Mouse (Mus musculus) megakaryocyte, adult 5-6 weeks (primary cell): ENCODE data around the gene Rabgap1l. TPM values are rescaled to one million over a fixed set of nuclear protein-coding genes. Genes with fewer than 3 reads are reported as not detected.
"Not testable (repeated sequence)": the region's sequence is repeated elsewhere in the genome, so short reads cannot be mapped to it uniquely, and the experiment has no call there.

ENCODE experiments used
- ATAC-seq: 2 replicates; pipeline ENCODE4 v1.8.0; 2016; ENCODE audit warnings: mild to moderate bottlenecking, inconsistent platforms; ENCODE audit not compliant: poor library complexity, severe bottlenecking
- total RNA-seq, 2 experiments: library from RNA; stranded (forward) in 1 of 2; stranded (reverse) in 1 of 2; fragments of 153-499, 151-499 nt in 1 of 2; fragments of 221-1000, 200-1000 nt in 1 of 2; gene quantifications; 2 replicates each; pipeline versions ENCODE4 v1.2.3 to v1.2.4; 2015 to 2017

Rabgap1l gene
- total RNA-seq, 2 experiments from 2014 or later, result 60.8 to 99.5 TPM

DNA sequence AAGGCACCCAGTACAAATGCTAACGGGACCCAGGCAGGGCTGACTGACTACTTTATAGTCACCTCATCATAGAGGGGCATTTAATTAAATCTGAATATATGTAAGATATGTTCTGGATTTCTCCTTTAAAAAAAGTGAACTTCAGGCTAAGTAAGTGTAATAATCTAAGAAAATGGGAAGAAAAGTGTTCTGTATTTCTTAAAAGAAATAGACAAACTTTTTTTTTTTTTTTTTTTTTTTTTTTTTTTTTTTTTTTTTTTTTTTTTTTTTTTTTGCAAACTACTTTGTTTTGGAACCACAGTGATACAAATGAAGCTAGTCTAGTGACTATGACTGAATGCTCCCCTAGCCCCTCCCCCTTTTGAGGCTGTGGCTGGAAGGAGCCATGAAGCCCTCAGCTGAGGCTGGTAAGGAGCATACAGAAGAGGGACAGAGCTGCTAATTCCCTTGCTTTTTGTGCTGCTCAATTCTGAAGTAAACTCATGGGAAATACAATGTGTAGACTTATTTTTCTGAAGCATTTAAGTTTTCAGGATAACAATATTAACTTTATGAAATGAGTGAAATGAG lies 273.0 kb downstream of the Rabgap1l start:
- no peak for ATAC-seq

DNA sequence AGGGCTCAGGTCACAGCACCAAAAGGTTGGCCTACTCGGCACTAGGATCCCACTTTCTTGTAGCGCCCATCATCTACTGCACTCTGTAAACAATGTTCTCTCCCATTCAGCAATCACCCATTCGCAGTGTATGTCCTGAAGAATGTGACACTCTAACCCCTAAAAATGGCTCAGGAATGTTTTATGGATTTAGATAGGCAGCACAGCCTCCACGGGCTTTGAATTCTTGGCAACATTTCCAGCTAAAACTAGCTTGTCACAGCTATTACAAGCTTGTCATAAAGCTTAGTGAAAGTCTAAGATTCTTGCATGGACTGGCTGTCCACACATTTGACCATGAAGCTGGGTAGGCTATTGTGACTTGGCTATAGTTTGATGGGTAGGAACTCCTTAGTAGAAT lies 274.5 kb downstream of the Rabgap1l start:
- no peak for ATAC-seq

DNA sequence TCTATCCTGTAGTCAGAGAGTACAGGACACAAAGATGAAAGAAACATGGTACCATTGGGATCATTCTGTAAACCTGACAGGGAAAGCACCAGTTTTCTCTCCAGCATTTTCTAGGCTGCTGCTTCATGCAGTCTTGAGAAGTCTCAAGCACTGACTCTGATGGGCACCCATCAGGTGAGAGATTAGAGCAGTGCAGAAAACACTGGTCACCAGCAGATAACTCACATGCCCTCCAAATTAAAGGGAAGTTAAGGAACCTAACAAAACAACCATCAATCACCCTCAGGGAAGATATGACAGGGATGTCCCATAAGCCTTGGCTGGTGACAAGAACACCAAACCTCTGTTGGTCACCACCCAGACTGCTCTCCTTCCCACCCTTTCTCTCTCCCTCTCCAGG lies 285.2 kb downstream of the Rabgap1l start:
- ATAC-seq, result no peak

DNA sequence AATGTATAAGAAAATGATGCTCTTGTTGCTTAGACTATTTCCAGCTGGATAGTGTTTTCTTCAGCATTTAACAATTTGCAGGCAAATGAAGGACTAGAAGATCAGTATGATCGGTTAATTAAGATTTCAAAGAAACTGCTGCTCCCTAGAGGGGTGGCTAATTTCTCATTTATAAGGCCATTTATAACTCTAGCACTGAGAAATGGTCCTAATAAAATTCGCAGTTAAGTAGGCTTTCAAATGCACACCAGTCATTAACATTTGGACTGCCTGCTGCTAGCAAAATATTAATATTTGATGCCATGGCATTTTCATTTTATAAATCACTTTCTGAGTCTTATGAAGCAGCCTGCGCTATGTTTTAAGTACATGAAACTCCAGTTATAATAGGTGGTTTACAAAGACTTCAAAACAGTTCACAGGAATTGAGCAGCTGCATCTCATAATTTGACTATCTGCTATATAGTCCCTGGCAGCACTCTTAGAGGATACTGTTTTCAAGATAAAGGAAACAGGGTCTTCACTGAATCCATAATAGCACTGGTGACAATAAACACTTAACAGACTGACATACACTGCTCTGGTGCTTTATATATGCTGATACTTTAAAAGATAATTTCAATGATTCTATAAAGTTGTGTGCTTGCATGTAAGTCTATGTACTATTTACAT lies 296.0 kb downstream of the Rabgap1l start:
- ATAC-seq, result no peak

DNA sequence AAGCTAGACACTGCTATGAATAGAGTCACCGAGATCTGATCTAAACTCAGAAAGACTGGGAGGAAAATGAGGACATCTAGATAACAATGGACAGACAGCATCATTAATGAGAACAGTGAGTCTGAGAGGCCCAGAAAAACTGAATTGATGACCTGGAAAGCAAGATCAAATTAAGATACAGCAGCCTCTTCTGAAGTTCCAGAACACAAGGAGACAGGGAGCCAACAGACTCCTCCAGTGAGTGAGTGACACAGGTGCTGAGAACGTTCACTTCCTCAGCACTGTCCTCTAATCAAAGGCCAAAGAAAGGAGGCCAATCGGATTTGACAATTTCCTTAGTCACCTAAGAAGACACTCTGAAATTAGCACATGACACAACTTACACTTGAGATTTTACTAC lies 307.3 kb downstream of the Rabgap1l start:
- no peak for ATAC-seq

DNA sequence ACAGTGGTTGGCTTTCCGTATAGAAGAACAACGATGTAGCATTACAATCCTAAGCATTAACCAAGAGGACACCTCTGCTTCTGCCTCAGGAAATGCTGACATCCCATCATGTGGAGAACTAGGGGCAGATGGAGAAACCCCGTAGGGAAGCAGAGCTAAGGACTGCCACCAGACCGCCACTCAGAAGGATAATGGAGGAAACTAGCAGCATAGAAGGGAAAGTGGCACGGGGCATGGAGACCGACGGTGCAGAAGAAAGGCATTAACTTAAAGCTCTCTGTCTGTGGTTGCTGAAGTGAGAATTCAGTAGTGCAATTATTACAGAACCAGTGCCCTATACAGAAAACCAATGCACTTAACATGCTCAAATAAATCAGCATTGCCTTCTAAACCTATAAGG lies 308.0 kb downstream of the Rabgap1l start:
- no peak for ATAC-seq

DNA sequence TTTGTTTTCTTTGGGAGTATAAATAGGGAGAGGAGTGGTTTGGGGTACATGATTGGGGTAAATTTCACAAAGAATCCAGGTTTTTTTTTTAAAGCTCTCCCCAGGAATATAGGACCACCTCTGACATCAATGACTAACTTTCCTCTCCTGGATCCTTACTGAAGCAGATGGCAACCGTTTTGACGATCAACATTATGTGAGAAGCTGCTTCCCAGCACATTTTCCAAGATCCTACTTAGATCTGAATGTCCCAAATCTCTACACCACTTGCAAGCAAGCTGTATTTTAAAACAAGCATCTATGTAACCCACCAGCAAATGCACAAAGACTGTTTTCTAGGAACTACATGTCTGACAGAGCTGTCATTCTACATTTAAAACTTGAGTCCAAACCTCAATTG lies 311.4 kb downstream of the Rabgap1l start:
- ATAC-seq, result no peak

DNA sequence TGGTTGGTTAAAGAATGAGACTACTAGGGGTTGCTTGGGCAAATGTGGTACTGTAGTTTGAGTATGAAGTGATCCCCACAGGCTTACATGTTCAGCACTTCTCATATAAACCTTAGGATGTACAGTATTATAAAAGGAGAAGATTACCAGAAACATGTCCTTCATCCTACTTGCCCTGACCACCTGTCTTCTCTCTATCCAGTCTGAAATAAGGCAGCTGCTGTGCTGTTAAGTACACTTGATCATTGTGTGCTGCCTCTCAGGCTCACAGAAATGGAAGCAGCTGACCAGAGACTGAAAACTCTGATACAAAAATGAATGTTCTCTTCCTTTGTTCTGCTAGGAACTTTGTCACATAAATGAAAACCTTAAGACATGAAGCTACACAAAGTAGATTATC lies 325.6 kb downstream of the Rabgap1l start:
- no peak for ATAC-seq

DNA sequence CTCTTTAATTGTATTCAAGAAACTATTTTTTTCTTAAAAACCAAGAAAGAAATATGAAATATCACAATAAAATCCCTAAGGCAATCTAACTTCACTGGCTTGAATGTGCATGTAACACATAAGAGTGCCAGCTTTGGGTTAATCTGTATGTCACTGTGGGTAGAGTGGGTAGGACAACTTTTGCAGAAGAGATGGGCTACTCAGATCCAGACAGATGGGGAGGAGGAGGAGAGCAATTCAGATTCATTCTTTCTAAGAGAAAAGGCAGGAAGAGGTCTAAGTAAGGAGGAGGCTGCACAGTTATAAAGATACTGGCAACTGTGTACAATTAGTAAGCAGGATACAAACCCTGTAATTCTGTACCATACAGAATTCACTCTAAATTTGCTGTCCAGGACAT lies 327.8 kb downstream of the Rabgap1l start:
- ATAC-seq, result no peak

DNA sequence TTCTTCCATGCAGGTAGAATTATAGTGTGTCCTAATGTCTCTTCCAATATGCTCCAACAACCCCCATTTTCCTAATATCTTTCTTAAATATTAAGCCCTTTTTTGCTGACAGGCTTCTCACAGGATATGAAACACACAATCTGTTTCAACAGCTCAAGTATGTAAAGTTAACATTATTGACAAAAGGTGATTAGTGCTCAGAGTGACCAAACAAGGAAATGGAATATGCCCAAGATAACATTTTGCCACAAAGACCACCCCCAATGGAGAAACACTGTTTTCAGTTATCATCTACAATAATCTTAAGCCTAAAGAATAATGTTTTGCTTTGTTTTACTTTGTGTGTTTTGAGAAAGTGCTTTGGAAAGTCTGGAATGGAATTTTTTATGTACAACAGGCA lies 328.9 kb downstream of the Rabgap1l start:
- ATAC-seq, result no peak

DNA sequence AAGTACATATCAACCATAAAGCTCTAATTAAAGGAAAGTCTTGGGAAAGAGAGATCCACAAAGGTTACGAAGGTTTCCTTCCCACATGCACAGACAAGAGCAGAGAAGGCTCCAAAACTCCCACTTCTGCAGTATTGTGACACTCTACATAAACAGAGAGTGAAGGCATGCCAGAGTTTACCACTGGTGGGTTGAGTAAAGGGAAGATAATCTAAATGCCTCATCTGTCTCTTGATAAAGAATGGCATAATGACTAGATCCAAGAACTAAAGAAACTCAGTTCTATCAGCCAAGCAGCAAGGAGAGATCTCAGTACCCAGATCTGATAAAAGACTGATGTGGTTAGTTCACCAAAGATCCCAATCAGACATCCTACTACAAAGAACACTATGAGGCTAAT lies 332.7 kb downstream of the Rabgap1l start:
- no peak for ATAC-seq

DNA sequence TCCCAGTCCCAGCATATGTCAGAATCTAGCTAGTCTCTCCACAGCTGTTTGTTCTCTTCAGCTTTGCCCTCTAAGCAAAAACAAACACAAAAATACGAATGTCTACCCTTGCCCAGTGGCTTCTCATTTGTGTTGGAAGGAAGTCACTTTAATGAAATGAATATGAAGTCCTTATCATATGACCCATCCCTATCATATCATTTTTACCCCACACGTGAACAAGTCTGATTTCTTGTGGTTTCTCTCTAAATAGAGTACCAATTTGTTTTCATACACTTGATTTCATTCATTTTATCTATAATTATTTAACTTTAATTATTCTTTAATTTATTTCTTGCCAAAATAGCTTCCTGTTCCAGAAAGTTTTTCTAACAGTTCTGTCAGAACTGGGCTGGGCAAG lies 341.3 kb downstream of the Rabgap1l start:
- no peak for ATAC-seq

DNA sequence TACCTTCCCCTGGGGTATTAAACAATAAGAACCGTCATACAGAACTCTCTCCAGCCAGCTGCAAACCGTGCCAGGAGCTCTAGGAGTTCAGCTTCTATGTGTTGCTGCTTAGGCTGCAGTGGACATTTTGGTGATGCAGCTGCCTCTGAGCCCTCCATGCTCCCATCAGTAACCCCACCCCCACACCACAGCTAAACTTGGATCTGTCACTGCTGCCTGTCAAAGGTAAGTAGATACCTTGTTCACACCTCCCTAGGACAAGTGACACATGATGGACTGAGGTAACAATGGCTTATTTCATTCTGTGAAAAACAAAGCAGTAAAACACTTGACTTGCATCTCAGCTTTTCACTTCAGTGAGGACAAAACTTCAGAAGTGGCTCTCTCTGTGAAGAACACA lies 344.3 kb downstream of the Rabgap1l start:
- no peak for ATAC-seq

DNA sequence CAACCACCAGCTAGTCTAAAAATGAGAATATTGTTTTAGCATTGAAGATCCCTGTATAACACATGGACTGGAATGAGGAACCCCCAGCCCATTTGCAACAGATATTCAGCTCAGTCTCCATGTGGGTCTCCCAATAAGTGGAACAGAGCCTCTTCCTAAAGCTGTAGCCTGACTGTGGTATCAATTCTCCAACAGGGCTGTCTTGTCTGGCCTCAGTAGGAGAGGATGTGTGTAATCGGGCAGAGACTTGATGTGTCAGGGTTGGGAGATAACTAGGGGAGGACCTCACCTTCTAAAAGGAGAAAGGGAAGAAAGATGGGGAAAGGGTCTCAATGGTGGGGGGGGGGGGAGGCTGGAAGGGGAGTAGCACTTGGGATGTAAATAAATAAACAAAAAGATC lies 346.2 kb downstream of the Rabgap1l start:
- ATAC-seq, result no peak

DNA sequence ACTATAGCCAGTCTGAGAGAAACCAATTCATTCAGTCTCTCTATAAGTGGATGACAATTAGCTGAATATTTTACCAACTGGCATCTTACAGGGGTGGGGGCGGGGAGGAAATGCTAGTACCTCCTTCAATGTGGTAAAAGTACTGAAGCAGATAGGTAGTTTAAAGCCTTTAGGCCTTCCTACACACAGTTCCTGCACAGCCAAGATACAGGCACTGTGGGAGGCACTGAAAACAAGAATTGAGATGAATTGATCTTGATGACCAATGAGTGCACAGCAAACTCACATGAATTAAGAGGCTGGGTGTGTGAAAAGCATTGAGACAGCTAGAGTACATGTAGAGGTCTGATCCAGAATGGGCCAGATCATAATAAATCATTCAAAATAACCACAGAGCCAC lies 349.5 kb downstream of the Rabgap1l start:
- ATAC-seq, result no peak

DNA sequence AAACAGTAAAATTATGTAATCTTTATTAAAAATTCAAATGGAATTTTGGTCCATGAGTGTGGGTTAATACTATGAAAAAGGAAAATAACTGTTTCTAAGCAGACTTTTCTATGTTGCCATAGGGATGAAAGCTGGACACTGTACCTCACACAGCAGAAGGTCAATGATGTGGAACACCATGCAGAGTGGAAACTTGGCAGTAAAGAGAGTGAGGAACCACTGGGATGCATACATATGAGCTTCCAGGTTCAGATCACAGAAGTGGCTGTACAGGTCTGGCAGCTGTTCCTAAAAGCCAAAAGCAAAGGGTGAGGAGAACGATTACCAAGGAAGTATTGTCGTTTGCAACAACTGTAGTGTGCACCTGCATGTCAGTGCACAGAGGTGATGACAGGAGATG lies 351.3 kb downstream of the Rabgap1l start:
- ATAC-seq, result 0 out of 2 replicates have a peak, but pooled peaks have one; percentile 3

DNA sequence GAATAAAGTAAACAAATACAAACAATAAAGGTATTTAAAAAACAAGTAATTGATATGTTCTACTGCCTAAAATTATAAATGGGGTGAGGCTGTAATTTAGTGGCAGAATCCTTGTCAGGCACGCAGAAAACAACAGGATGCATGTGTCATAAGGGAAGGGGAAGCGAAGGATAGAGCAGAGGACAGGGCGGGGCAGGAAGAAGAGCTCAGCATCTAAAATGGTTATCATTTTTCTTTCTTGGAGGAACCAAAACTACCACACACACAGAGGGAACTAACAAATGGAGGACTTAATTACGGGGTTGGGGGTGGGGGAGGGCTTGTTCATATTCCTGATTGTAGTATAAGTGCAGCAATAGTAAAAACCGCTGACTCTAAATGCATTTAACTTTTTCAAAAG lies 351.9 kb downstream of the Rabgap1l start:
- peak; percentile 98 for ATAC-seq

DNA sequence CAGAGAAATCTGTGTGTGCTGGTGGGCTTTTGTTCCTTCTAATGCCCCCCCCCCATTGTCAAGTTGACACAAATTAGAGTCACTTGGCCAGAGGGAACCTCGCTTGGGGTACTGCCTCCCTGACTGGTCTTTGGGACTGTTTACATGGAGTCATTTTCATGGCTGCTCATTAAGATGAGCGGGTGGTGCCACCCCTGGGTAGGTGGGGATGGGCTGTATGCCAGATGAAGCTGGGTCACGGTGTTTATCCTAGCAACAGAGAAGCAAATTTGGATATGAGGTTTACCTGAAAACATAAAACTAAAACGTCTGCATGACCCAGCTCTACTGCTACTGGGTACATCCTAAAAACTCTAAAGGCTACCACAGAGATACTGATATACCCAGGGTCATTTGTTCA lies 354.2 kb downstream of the Rabgap1l start:
- ATAC-seq, result no peak

DNA sequence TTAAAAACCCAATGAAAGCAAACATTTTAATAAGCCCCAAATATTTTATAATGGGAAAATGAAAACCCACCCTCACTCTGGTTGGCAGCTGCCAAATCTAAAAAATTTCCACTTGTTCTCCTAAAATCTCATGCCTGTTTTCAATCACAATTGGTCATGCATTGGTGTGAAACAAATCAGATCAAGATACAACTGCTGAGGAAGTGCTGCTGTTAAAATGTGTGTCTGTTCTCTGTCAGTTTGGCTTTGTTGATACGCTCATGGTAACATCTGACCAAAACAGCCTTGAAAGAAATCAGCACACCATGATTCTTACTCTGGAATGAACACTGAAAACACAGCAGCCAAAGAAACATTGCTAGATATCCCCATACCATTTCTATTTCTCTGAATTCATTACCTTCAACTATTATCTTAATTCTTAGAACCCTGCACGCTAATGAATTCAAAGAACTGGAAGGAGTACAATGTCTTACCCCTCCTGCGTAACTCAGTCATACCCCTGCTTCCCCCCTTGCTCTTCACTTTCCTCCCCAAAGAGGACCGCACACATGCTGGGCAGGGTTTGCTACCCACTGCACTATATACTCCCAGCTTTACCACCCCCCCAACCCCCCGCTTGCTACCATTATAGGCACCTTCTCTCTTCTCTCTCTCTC lies 375.7 kb downstream of the Rabgap1l start:
- ATAC-seq, result no peak

DNA sequence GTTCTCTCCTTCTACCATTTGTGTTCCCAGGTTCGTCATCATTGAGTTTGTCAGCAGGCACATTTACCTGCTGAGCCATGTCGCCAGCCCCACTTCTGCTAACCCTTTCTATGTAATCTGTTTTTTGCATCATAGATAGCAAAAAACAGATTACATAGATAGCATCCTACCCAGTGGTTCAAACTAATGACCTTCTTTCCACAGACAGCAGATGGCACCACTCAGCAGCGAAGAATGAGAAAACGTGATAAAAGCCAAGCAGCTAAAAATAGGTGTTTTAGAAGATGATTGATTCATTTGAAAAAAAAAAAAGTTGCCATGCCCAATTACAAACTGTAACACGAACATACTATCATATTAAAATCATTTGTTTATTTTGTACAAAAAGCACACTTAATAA lies 382.2 kb downstream of the Rabgap1l start:
- ATAC-seq, result no peak

DNA sequence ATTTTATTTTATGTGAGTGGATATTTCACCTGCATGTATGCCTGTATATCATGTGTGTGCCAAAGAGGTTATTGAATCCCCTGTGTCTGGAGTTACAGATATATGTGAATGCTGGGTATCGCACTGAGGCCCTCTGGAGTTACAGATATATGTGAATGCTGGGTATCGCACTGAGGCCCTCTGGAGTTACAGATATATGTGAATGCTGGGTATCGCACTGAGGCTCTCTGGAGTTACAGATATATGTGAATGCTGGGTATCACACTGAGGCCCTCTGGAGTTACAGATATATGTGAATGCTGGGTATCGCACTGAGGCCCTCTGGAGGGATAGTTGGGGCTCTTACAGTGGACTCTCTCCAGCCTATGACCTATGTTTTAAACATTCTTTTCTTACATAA lies 383.3 kb downstream of the Rabgap1l start:
- not testable (repeated sequence) for ATAC-seq

DNA sequence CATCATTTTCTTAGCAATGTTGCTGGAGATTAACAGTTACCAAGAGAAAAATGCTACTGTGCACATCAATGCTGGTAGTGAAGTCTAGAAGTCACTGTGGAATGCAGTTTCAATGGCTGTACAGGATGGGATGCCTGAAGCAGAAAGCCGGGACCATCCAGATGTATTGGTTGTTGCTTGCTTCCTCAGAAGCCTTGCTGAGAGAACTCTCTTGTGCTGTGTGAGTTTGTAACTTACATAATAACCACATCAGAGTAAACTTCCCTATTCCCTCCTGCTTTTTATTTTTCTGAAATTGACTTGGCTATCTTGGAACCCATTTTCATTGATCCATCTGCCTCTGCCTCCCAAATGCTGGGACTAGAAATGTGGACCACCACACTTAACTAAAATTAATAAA lies 383.9 kb downstream of the Rabgap1l start:
- ATAC-seq, result peak; percentile 59
